Mouse (Mus musculus) CH12.LX (cell line): ENCODE data around the gene Chrd.

Source experiments
- CHD1 ChIP-seq: IDR thresholded peaks from 2 replicates; pipeline ENCODE4 v1.6.1; 2012; ENCODE audit warnings: low read depth, low read length, improper control_type of control experiment, inconsistent platforms
- CTCF ChIP-seq, 2 experiments: IDR thresholded peaks in 1 of 2; conservative IDR thresholded peaks in 1 of 2; 2 replicates each; pipeline ENCODE4 v1.5.1; 2011 to 2012; ENCODE audit warnings: low read depth in 2 of 2, low read length in 2 of 2, improper control_type of control experiment in 1 of 2, inconsistent platforms in 1 of 2, mild to moderate bottlenecking in 1 of 2, moderate library complexity in 1 of 2
- JUND ChIP-seq: conservative IDR thresholded peaks from 2 replicates; pipeline ENCODE4 v1.6.1; 2011; ENCODE audit warnings: low read depth, low read length, improper control_type of control experiment
- KAT2A ChIP-seq: IDR thresholded peaks from 2 replicates; pipeline ENCODE4 v1.6.1; 2012; ENCODE audit warnings: low read length, improper control_type of control experiment, inconsistent platforms; ENCODE audit not compliant: insufficient replicate concordance
- NELFE ChIP-seq: IDR thresholded peaks from 2 replicates; pipeline ENCODE4 v1.6.1; 2011; ENCODE audit warnings: low read depth, low read length, improper control_type of control experiment
- POLR2A ChIP-seq: IDR thresholded peaks from 2 replicates; pipeline ENCODE4 v1.6.1; 2011; ENCODE audit warnings: low read depth, mild to moderate bottlenecking, improper control_type of control experiment, low read length
- RAD21 ChIP-seq: IDR thresholded peaks from 2 replicates; pipeline ENCODE4 v1.6.1; 2011; ENCODE audit warnings: low read depth, mild to moderate bottlenecking, low read length, improper control_type of control experiment, moderate library complexity
- SIN3A ChIP-seq: IDR thresholded peaks from 2 replicates; pipeline ENCODE4 v1.6.1; 2012; ENCODE audit warnings: low read length, improper control_type of control experiment, inconsistent platforms
- USF1 ChIP-seq: IDR thresholded peaks from 2 replicates; pipeline ENCODE4 v1.6.1; 2014; ENCODE audit warnings: low read depth, mild to moderate bottlenecking, inconsistent platforms, low read length, improper control_type of control experiment

GRCm38 (mm10) chr16:20706407-20707055 is 26.4 kb upstream of the Chrd start:
- TF ChIP-seq POLR2A (no peak), RAD21 (no peak), JUND (no peak), KAT2A (no peak), CHD1 (no peak), USF1 (no peak), NELFE (no peak), CTCF (conservative IDR thresholded peaks at IDR 0.05 in 1 of 2, IDR thresholded peaks at IDR 0.05 in 1 of 2; ENCODE audit: low read depth in 2 of 2, low read length in 2 of 2) (no peak), SIN3A (no peak)
